Mouse (Mus musculus): ENCODE results near the gene Lamb1. TPM values are rescaled to one million over a fixed set of nuclear protein-coding genes. Genes with fewer than 3 reads are reported as not detected.

Gene Lamb1
- polyA plus RNA-seq, 1 experiment: 0.01 TPM

GRCm38 (mm10) chr12:31273646-31274045 is 8.6 kb downstream of the Lamb1 start:
- Histone ChIP-seq H3K27me3 (ENCODE audit: control insufficient read depth) (no peaks in the 10 kb centered on the region), H3K4me3 (replicated peaks) (no peak overlapping the region), H3K9me3 (ENCODE audit: control insufficient read depth, low read length) (no peaks in the 10 kb centered on the region), H3K4me1 (ENCODE audit: control insufficient read depth) (no peaks in the 10 kb centered on the region), H3K36me3 (ENCODE audit: control insufficient read depth) (no peaks in the 10 kb centered on the region)
- TF ChIP-seq GATA1 (IDR thresholded peaks at IDR 0.05; ENCODE audit: low read length) (no peak), TAL1 (IDR thresholded peaks at IDR 0.05; ENCODE audit: low read length) (no peak)

GRCm38 (mm10) chr12:31275411-31275810 is 10.4 kb downstream of the Lamb1 start:
- H3K9me3 ChIP-seq (ENCODE audit: control insufficient read depth, low read length): no peaks in the 10 kb centered on the region
- no peaks in the 10 kb centered on the region for H3K36me3 ChIP-seq (ENCODE audit: control insufficient read depth)
- no peak for TF ChIP-seq TAL1 (IDR thresholded peaks at IDR 0.05; ENCODE audit: low read length)
- no peak for TF ChIP-seq GATA1 (IDR thresholded peaks at IDR 0.05; ENCODE audit: low read length)
- no peaks in the 10 kb centered on the region for H3K27me3 ChIP-seq (ENCODE audit: control insufficient read depth)
- H3K4me3 ChIP-seq (replicated peaks): no peak overlapping the region
- no peaks in the 10 kb centered on the region for H3K4me1 ChIP-seq (ENCODE audit: control insufficient read depth)

GRCm38 (mm10) chr12:31278270-31278669 is 13.2 kb downstream of the Lamb1 start:
- Histone ChIP-seq H3K27me3 (ENCODE audit: control insufficient read depth) (no peaks in the 10 kb centered on the region), H3K9me3 (ENCODE audit: control insufficient read depth, low read length) (no peaks in the 10 kb centered on the region), H3K4me3 (replicated peaks) (no peak overlapping the region), H3K4me1 (ENCODE audit: control insufficient read depth) (no peaks in the 10 kb centered on the region), H3K36me3 (ENCODE audit: control insufficient read depth) (no peaks in the 10 kb centered on the region)
- TF ChIP-seq TAL1 (IDR thresholded peaks at IDR 0.05; ENCODE audit: low read length) (no peak), GATA1 (IDR thresholded peaks at IDR 0.05; ENCODE audit: low read length) (no peak)

GRCm38 (mm10) chr12:31280318-31280717 is 15.3 kb downstream of the Lamb1 start:
- Histone ChIP-seq H3K4me1 (ENCODE audit: control insufficient read depth) (no peaks in the 10 kb centered on the region), H3K4me3 (replicated peaks) (no peak overlapping the region), H3K36me3 (ENCODE audit: control insufficient read depth) (no peaks in the 10 kb centered on the region), H3K9me3 (ENCODE audit: control insufficient read depth, low read length) (no peaks in the 10 kb centered on the region), H3K27me3 (ENCODE audit: control insufficient read depth) (no peaks in the 10 kb centered on the region)
- TF ChIP-seq GATA1 (IDR thresholded peaks at IDR 0.05; ENCODE audit: low read length): no peak
- TF ChIP-seq TAL1 (IDR thresholded peaks at IDR 0.05; ENCODE audit: low read length): no peak

GRCm38 (mm10) chr12:31281100-31281591 is 16.1 kb downstream of the Lamb1 start:
- H3K9me3 ChIP-seq (ENCODE audit: control insufficient read depth, low read length): no peaks in the 10 kb centered on the region
- H3K36me3 ChIP-seq (ENCODE audit: control insufficient read depth): no peaks in the 10 kb centered on the region
- TF ChIP-seq GATA1 (IDR thresholded peaks at IDR 0.05; ENCODE audit: low read length): no peak
- no peak for TF ChIP-seq TAL1 (IDR thresholded peaks at IDR 0.05; ENCODE audit: low read length)
- no peak overlapping the region for H3K4me3 ChIP-seq (replicated peaks)
- H3K27me3 ChIP-seq (ENCODE audit: control insufficient read depth): no peaks in the 10 kb centered on the region
- no peaks in the 10 kb centered on the region for H3K4me1 ChIP-seq (ENCODE audit: control insufficient read depth)

GRCm38 (mm10) chr12:31282241-31282640 is 17.2 kb downstream of the Lamb1 start:
- no peaks in the 10 kb centered on the region for H3K27me3 ChIP-seq (ENCODE audit: control insufficient read depth)
- no peak overlapping the region for H3K4me3 ChIP-seq (replicated peaks)
- H3K9me3 ChIP-seq (ENCODE audit: control insufficient read depth, low read length): no peaks in the 10 kb centered on the region
- no peaks in the 10 kb centered on the region for H3K36me3 ChIP-seq (ENCODE audit: control insufficient read depth)
- H3K4me1 ChIP-seq (ENCODE audit: control insufficient read depth): no peaks in the 10 kb centered on the region
- TF ChIP-seq GATA1 (IDR thresholded peaks at IDR 0.05; ENCODE audit: low read length) (no peak), TAL1 (IDR thresholded peaks at IDR 0.05; ENCODE audit: low read length) (no peak)

GRCm38 (mm10) chr12:31283131-31283530 is 18.1 kb downstream of the Lamb1 start:
- Histone ChIP-seq H3K9me3 (ENCODE audit: control insufficient read depth, low read length) (no peaks in the 10 kb centered on the region), H3K4me1 (ENCODE audit: control insufficient read depth) (no peaks in the 10 kb centered on the region), H3K36me3 (ENCODE audit: control insufficient read depth) (no peaks in the 10 kb centered on the region), H3K27me3 (ENCODE audit: control insufficient read depth) (no peaks in the 10 kb centered on the region), H3K4me3 (replicated peaks) (no peak overlapping the region)
- TF ChIP-seq TAL1 (IDR thresholded peaks at IDR 0.05; ENCODE audit: low read length) (no peak), GATA1 (IDR thresholded peaks at IDR 0.05; ENCODE audit: low read length) (no peak)

- TF ChIP-seq GATA1 (IDR thresholded peaks at IDR 0.05; ENCODE audit: low read length) (no peak), TAL1 (IDR thresholded peaks at IDR 0.05; ENCODE audit: low read length) (no peak)
These were observed 18.6 kb downstream of the Lamb1 start for GRCm38 (mm10) chr12:31283617-31284136.

GRCm38 (mm10) chr12:31289046-31289445 is 24.0 kb downstream of the Lamb1 start:
- no peaks in the 10 kb centered on the region for H3K4me1 ChIP-seq (ENCODE audit: control insufficient read depth)
- H3K27me3 ChIP-seq (ENCODE audit: control insufficient read depth): no peaks in the 10 kb centered on the region
- TF ChIP-seq TAL1 (IDR thresholded peaks at IDR 0.05; ENCODE audit: low read length): no peak
- no peak for TF ChIP-seq GATA1 (IDR thresholded peaks at IDR 0.05; ENCODE audit: low read length)
- H3K9me3 ChIP-seq (ENCODE audit: control insufficient read depth, low read length): no peaks in the 10 kb centered on the region
- H3K4me3 ChIP-seq (replicated peaks): no peak overlapping the region
- H3K36me3 ChIP-seq (ENCODE audit: control insufficient read depth): no peaks in the 10 kb centered on the region

More at GRCm38 (mm10) chr12:31283617-31284136, 18.6 kb downstream of the Lamb1 start:
- Histone ChIP-seq H3K36me3 (ENCODE audit: control insufficient read depth) (no peaks in the 10 kb centered on the region), H3K4me1 (ENCODE audit: control insufficient read depth) (no peaks in the 10 kb centered on the region), H3K27me3 (ENCODE audit: control insufficient read depth) (no peaks in the 10 kb centered on the region), H3K9me3 (ENCODE audit: control insufficient read depth, low read length) (no peaks in the 10 kb centered on the region), H3K4me3 (replicated peaks) (no peak overlapping the region)

- Histone ChIP-seq H3K27me3 (ENCODE audit: control insufficient read depth) (no peaks in the 10 kb centered on the region), H3K4me1 (ENCODE audit: control insufficient read depth) (no peaks in the 10 kb centered on the region; the same call in 1 of the 2 replicates), H3K36me3 (ENCODE audit: control insufficient read depth) (no peaks in the 10 kb centered on the region), H3K9me3 (ENCODE audit: control insufficient read depth, low read length) (no peaks in the 10 kb centered on the region), H3K4me3 (replicated peaks) (no peak overlapping the region)
- TF ChIP-seq TAL1 (IDR thresholded peaks at IDR 0.05; ENCODE audit: low read length): no peak
These were observed 25.9 kb downstream of the Lamb1 start for GRCm38 (mm10) chr12:31290951-31291350.

Data from erythroblast, embryonic 14.5 days (primary cell).